Mouse (Mus musculus): Measurements from ENCODE around the gene Rnd1. TPM values are rescaled to one million over a fixed set of nuclear protein-coding genes. Genes with fewer than 3 reads are reported as not detected.

The Rnd1 gene
- polyA plus RNA-seq, 1 experiment from 2014 or later, result 5.2 TPM

GRCm38 (mm10) chr15:98707766-98708372 lies 30.6 kb upstream of the Rnd1 start, which contains the start of gene Ccdc65:
TSS of gene Ccdc65 (plus strand) at chr15:98708207.
- Histone ChIP-seq H3K4me2 (ENCODE audit: low read depth) (peak within 1 kb of the TSS; percentile 33), H3K9me3 (ENCODE audit: control insufficient read depth, low read length) (no peaks in the 10 kb centered on the region), H3K4me1 (ENCODE audit: control insufficient read depth, insufficient read depth, low read length) (no peaks in the 10 kb centered on the region), H3K27me3 (ENCODE audit: control insufficient read depth, insufficient read depth, low read length) (peaks cover 2% of the 10 kb centered on the region; the same call in 1 of the 2 replicates), H3K4me3 (ENCODE audit: low read depth, low read length) (peak within 1 kb of the TSS; percentile 11; the same call in 1 of the 2 replicates), H3K27ac (ENCODE audit: low read depth, low read length) (no peak within 1 kb of the TSS), H3K36me3 (ENCODE audit: control insufficient read depth, insufficient read depth, low read length) (no peaks in the 10 kb centered on the region), H3K9ac (ENCODE audit: low read length) (peak within 1 kb of the TSS; percentile 1; the same call in 1 of the 2 replicates)
- DNase-seq (ENCODE audit: low spot score), result peak; percentile 84
- no peak for ATAC-seq (ENCODE audit: insufficient read depth, low FRiP score, low TSS enrichment)
- 20% methylated on average over 16 of the region's 16 CpGs for WGBS

GRCm38 (mm10) chr15:98704312-98704711 lies 27.1 kb upstream of the Rnd1 start:
- Histone ChIP-seq H3K4me2 (ENCODE audit: low read depth) (no peak overlapping the region), H3K4me1 (ENCODE audit: control insufficient read depth, insufficient read depth, low read length) (no peaks in the 10 kb centered on the region), H3K27me3 (ENCODE audit: control insufficient read depth, insufficient read depth, low read length) (peaks cover 25% of the 10 kb centered on the region), H3K9ac (ENCODE audit: low read length) (no peak overlapping the region), H3K36me3 (ENCODE audit: control insufficient read depth, insufficient read depth, low read length) (no peaks in the 10 kb centered on the region), H3K4me3 (ENCODE audit: low read depth, low read length) (no peak overlapping the region), H3K27ac (ENCODE audit: low read depth, low read length) (no peak overlapping the region), H3K9me3 (ENCODE audit: control insufficient read depth, low read length) (no peaks in the 10 kb centered on the region)
- WGBS, result 67% methylated on average over 9 of the region's 9 CpGs
- ATAC-seq (ENCODE audit: insufficient read depth, low FRiP score, low TSS enrichment) (no peak), DNase-seq (ENCODE audit: low spot score) (no peak)

DNA sequence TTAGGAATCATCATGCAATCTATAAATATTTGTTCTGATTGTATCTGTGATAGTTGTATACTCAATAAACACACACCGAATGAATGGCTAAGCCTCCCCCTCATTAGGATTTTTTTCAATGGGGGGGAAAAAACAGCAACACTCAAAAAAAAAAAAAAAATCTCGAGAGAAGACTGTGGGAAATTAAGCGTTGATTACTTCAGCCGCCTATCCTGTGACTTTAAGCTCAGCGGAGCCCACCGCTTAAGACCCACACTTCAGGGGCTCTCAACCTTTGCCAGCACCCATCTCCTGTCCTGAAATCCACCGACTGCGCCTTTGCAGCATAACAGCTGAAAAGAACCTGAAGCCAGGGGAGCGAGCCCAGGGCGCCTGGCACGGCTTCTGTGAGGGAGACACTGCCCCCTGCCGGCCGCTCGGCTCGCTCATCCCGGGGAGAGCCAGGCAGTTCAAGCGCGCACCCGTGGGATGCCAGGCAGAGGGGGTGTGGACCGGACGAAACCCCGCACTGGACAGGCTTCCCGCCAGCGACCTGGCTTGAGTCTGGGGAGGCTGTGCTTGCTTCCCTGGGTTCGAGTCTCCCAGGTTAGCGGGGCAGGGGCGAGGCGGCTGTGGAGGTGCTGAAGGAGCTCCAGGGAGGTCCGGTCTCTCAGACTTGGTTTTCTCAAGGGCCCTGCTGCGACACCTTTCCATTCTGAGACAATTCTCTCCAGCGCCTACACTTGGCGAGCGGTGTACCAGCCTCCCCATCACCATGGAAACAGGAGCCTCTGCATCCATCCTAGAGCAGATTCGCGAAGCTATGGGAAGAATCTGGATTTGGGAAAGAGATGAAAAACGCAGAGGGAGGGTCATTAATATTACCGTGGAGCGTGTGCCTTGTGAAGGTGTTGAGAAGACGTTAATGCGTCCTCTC lies 22.2 kb upstream of the Rnd1 start:
- Histone ChIP-seq H3K4me2 (ENCODE audit: low read depth) (peak overlapping the region; percentile 41), H3K36me3 (ENCODE audit: control insufficient read depth, insufficient read depth, low read length) (no peaks in the 10 kb centered on the region), H3K27ac (ENCODE audit: low read depth, low read length) (no peak overlapping the region), H3K27me3 (ENCODE audit: control insufficient read depth, insufficient read depth, low read length) (peaks cover 22% of the 10 kb centered on the region), H3K4me1 (ENCODE audit: control insufficient read depth, insufficient read depth, low read length) (no peaks in the 10 kb centered on the region), H3K9me3 (ENCODE audit: control insufficient read depth, low read length) (no peaks in the 10 kb centered on the region), H3K9ac (ENCODE audit: low read length) (0 out of 2 replicates have a peak overlapping the region, but pooled peaks have one; percentile 5), H3K4me3 (ENCODE audit: low read depth, low read length) (peak overlapping the region; percentile 12; the same call in 1 of the 2 replicates)
- 6% methylated on average over 40 of the region's 40 CpGs for WGBS
- peak; percentile 90 for DNase-seq (ENCODE audit: low spot score)
- peak; percentile 69; the same call in 1 of the 2 replicates for ATAC-seq (ENCODE audit: insufficient read depth, low FRiP score, low TSS enrichment)

- Histone ChIP-seq H3K4me1 (ENCODE audit: control insufficient read depth, insufficient read depth, low read length) (peaks cover 8% of the 10 kb centered on the region), H3K4me2 (ENCODE audit: low read depth) (no peak overlapping the region), H3K36me3 (ENCODE audit: control insufficient read depth, insufficient read depth, low read length) (no peaks in the 10 kb centered on the region), H3K4me3 (ENCODE audit: low read depth, low read length) (no peak overlapping the region), H3K9me3 (ENCODE audit: control insufficient read depth, low read length) (no peaks in the 10 kb centered on the region), H3K27me3 (ENCODE audit: control insufficient read depth, insufficient read depth, low read length) (peaks cover 14% of the 10 kb centered on the region), H3K27ac (ENCODE audit: low read depth, low read length) (no peak overlapping the region), H3K9ac (ENCODE audit: low read length) (no peak overlapping the region; the same call in 1 of the 2 replicates)
- DNase-seq (ENCODE audit: low spot score) (no peak), ATAC-seq (ENCODE audit: insufficient read depth, low FRiP score, low TSS enrichment) (no peak)
- 56% methylated on average over 8 of the region's 8 CpGs for WGBS
Observed at GRCm38 (mm10) chr15:98696216-98696615, 19.0 kb upstream of the Rnd1 start.

- H3K9me3 ChIP-seq (ENCODE audit: control insufficient read depth, low read length), result no peaks in the 10 kb centered on the region
- H3K27me3 ChIP-seq (ENCODE audit: control insufficient read depth, insufficient read depth, low read length), result peaks cover 9% of the 10 kb centered on the region
- H3K9ac ChIP-seq (ENCODE audit: low read length), result no peak overlapping the region
- H3K36me3 ChIP-seq (ENCODE audit: control insufficient read depth, insufficient read depth, low read length), result no peaks in the 10 kb centered on the region
- ATAC-seq (ENCODE audit: insufficient read depth, low FRiP score, low TSS enrichment) (no peak), DNase-seq (ENCODE audit: low spot score) (no peak)
- 47% methylated on average over 9 of the region's 9 CpGs for WGBS
- H3K27ac ChIP-seq (ENCODE audit: low read depth, low read length), result no peak overlapping the region
- H3K4me1 ChIP-seq (ENCODE audit: control insufficient read depth, insufficient read depth, low read length), result peaks cover 13% of the 10 kb centered on the region
- H3K4me2 ChIP-seq (ENCODE audit: low read depth), result no peak overlapping the region
- H3K4me3 ChIP-seq (ENCODE audit: low read depth, low read length), result no peak overlapping the region
Observed at GRCm38 (mm10) chr15:98695726-98696125, 18.5 kb upstream of the Rnd1 start.

- 53% methylated on average over 11 of the region's 11 CpGs for WGBS
- no peak overlapping the region for H3K27ac ChIP-seq (ENCODE audit: low read depth, low read length)
Observed at GRCm38 (mm10) chr15:98692171-98692715, 15.0 kb upstream of the Rnd1 start.

DNA sequence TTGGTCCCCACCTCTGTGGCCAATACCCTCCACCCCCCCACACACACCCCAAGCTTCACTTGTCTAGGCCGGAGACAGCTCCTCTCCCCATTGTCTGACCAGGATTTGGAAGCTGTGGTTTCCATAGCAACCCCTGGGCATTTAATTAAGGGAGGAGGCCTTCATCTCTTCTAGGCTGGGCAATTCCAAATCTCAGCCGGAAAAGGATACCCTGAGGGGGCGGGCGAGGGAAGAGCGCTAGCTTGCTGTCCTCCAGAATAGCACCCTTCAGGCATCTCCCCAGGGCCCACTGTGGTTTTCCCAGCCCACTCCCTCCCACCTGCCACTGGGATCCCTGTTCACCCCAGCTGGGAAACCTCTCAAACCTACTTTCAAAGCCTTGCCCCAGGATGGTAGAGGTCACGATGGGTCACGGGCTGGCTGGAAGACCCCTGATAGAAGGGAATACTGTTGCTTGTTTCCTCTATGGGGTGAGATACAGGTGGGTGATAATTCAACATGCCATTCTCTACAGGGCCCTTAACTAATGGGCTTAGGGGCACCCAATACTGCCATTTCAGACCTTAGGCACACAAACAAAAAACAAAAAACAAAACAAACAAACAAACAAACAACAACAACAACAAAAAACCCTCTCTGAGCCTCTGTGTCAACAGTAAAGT lies 14.4 kb upstream of the Rnd1 start:
- 15% methylated on average over 7 of the region's 7 CpGs for WGBS
- Histone ChIP-seq H3K9me3 (ENCODE audit: control insufficient read depth, low read length) (no peaks in the 10 kb centered on the region), H3K27me3 (ENCODE audit: control insufficient read depth, insufficient read depth, low read length) (no peaks in the 10 kb centered on the region), H3K4me2 (ENCODE audit: low read depth) (no peak overlapping the region), H3K27ac (ENCODE audit: low read depth, low read length) (no peak overlapping the region), H3K4me1 (ENCODE audit: control insufficient read depth, insufficient read depth, low read length) (peaks cover 13% of the 10 kb centered on the region), H3K9ac (ENCODE audit: low read length) (peak overlapping the region; percentile 18; the same call in 1 of the 2 replicates), H3K4me3 (ENCODE audit: low read depth, low read length) (no peak overlapping the region), H3K36me3 (ENCODE audit: control insufficient read depth, insufficient read depth, low read length) (no peaks in the 10 kb centered on the region)
- DNase-seq (ENCODE audit: low spot score), result peak; percentile 53
- no peak for ATAC-seq (ENCODE audit: insufficient read depth, low FRiP score, low TSS enrichment)

More at GRCm38 (mm10) chr15:98692171-98692715, 15.0 kb upstream of the Rnd1 start:
- Histone ChIP-seq H3K4me1 (ENCODE audit: control insufficient read depth, insufficient read depth, low read length) (peaks cover 13% of the 10 kb centered on the region), H3K9me3 (ENCODE audit: control insufficient read depth, low read length) (no peaks in the 10 kb centered on the region), H3K9ac (ENCODE audit: low read length) (no peak overlapping the region), H3K4me3 (ENCODE audit: low read depth, low read length) (no peak overlapping the region), H3K27me3 (ENCODE audit: control insufficient read depth, insufficient read depth, low read length) (no peaks in the 10 kb centered on the region), H3K36me3 (ENCODE audit: control insufficient read depth, insufficient read depth, low read length) (no peaks in the 10 kb centered on the region), H3K4me2 (ENCODE audit: low read depth) (no peak overlapping the region)
- ATAC-seq (ENCODE audit: insufficient read depth, low FRiP score, low TSS enrichment) (no peak), DNase-seq (ENCODE audit: low spot score) (no peak)

DNA sequence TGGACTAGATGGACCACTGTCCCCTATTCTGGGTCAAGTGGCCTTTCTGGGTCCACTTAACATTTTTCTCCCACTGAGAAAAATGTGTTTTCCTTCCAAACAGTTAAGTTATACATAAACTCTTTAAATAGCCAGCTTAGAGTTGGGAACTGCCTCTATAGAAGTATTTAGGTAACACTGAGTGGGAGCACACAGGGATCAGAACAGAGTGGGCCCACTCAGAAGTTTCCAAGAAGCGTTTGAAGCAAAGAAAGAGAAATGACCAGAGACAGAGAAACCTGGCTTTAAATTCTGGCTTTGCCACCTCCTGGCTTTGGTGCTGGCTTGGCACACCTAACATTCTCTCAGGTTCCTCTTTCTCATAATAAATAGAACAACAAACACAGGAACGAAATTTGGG lies 12.4 kb upstream of the Rnd1 start:
- H3K27me3 ChIP-seq (ENCODE audit: control insufficient read depth, insufficient read depth, low read length), result no peaks in the 10 kb centered on the region
- WGBS, result 79% methylated on average over 2 of the region's 2 CpGs
- H3K4me1 ChIP-seq (ENCODE audit: control insufficient read depth, insufficient read depth, low read length), result peaks cover 13% of the 10 kb centered on the region
- no peaks in the 10 kb centered on the region for H3K9me3 ChIP-seq (ENCODE audit: control insufficient read depth, low read length)
- DNase-seq (ENCODE audit: low spot score), result no peak
- ATAC-seq (ENCODE audit: insufficient read depth, low FRiP score, low TSS enrichment), result no peak
- no peak overlapping the region for H3K27ac ChIP-seq (ENCODE audit: low read depth, low read length)
- no peaks in the 10 kb centered on the region for H3K36me3 ChIP-seq (ENCODE audit: control insufficient read depth, insufficient read depth, low read length)
- no peak overlapping the region for H3K9ac ChIP-seq (ENCODE audit: low read length)
- no peak overlapping the region for H3K4me3 ChIP-seq (ENCODE audit: low read depth, low read length)
- H3K4me2 ChIP-seq (ENCODE audit: low read depth), result no peak overlapping the region
